Mouse (Mus musculus) intestine, postnatal 0 days (tissue): ENCODE measurements around the gene Mttp. TPM values are rescaled to one million over a fixed set of nuclear protein-coding genes. Genes with fewer than 3 reads are reported as not detected.
A peak's percentile ranks its signal among the peaks of the same experiment; 100 is the strongest.

ENCODE experiments used
- ATAC-seq: fragments of 200-750 bp; cut with Nextera tagmentation; 2 replicates; pipeline ENCODE4 v1.8.0; 2017; ENCODE audit warnings: mild to moderate bottlenecking, moderate TSS enrichment, moderate library complexity
- H3K27ac ChIP-seq: fragments of 300-500 bp; sonication (generic); 2 replicates; pipeline ENCODE4 v1.5.1; 2014; ENCODE audit warnings: mild to moderate bottlenecking, low read depth, low read length, moderate library complexity
- H3K27me3 ChIP-seq: fragments of 300-500 bp; sonication (generic); replicated peaks from 2 replicates; pipeline ENCODE4 v1.6.1; 2014; ENCODE audit warnings: low read length, mixed read lengths; ENCODE audit not compliant: control insufficient read depth, insufficient read depth
- H3K36me3 ChIP-seq: fragments of 300-500 bp; sonication (generic); 2 replicates; pipeline ENCODE4 v1.6.1; 2014; ENCODE audit warnings: mild to moderate bottlenecking, moderate library complexity; ENCODE audit not compliant: control insufficient read depth, insufficient read depth
- H3K4me1 ChIP-seq: fragments of 300-500 bp; sonication (generic); replicated peaks from 2 replicates; pipeline ENCODE4 v1.6.1; 2014; ENCODE audit warnings: antibody characterized with exemption, low read length, mixed read lengths; ENCODE audit not compliant: control insufficient read depth, insufficient read depth
- H3K4me2 ChIP-seq: fragments of 300-500 bp; sonication (generic); replicated peaks from 2 replicates; pipeline ENCODE4 v1.6.1; 2014; ENCODE audit warnings: low read depth, mild to moderate bottlenecking, moderate library complexity
- H3K4me3 ChIP-seq: fragments of 300-500 bp; sonication (generic); 2 replicates; pipeline ENCODE4 v1.5.1; 2014; ENCODE audit warnings: low read depth, low read length
- H3K9ac ChIP-seq: fragments of 300-500 bp; sonication (generic); 2 replicates; pipeline ENCODE4 v1.6.1; 2014; ENCODE audit warnings: mild to moderate bottlenecking, low read depth, low read length
- H3K9me3 ChIP-seq: fragments of 300-500 bp; sonication (generic); 2 replicates; pipeline ENCODE4 v1.6.1; 2016; ENCODE audit warnings: mixed run types; ENCODE audit not compliant: control insufficient read depth
- CTCF ChIP-seq: sonication (generic); IDR thresholded peaks from 2 replicates; pipeline ENCODE4 v1.5.1; 2016; ENCODE audit warnings: low read depth, mild to moderate bottlenecking, control low read depth, antibody characterized with exemption, moderate library complexity
- WGBS: fragments of 180-500 bp; shearing (Covaris S2); extraction: QIAGEN DNeasy Blood & Tissue Kit; methylation state at CpG from one replicate; pipeline ENCODE4 v1.1.7; 2014; 5-methylcytosine and 5-hydroxymethylcytosine counted together
- polyA plus RNA-seq: library from polyadenylated mRNA; unstranded; fragments of >200 nt; fragmentation: Nextera tagmentation; extraction: Ambion mirVana; gene quantifications from 2 replicates; pipeline ENCODE4 v1.2.1, GENCODE M21; 2015

Gene Mttp
- polyA plus RNA-seq, 1 experiment from 2014 or later = 998 TPM

GRCm38 (mm10) chr3:138134528-138134927 is 10.2 kb downstream of the Mttp start:
- H3K4me2 ChIP-seq = 0 out of 2 replicates have a peak overlapping the region, but pooled peaks have one; percentile 14
- H3K27me3 ChIP-seq = no peaks in the 10 kb centered on the region
- 30% methylated on average over 1 of the region's 1 CpGs for WGBS
- H3K36me3 ChIP-seq = no peaks in the 10 kb centered on the region
- H3K27ac ChIP-seq = peak overlapping the region; percentile 80
- no peaks in the 10 kb centered on the region for H3K4me1 ChIP-seq
- no peak overlapping the region for H3K4me3 ChIP-seq
- no peaks in the 10 kb centered on the region for H3K9me3 ChIP-seq
- no peak for TF ChIP-seq CTCF
- H3K9ac ChIP-seq = no peak overlapping the region
- peak; percentile 66 for ATAC-seq

DNA sequence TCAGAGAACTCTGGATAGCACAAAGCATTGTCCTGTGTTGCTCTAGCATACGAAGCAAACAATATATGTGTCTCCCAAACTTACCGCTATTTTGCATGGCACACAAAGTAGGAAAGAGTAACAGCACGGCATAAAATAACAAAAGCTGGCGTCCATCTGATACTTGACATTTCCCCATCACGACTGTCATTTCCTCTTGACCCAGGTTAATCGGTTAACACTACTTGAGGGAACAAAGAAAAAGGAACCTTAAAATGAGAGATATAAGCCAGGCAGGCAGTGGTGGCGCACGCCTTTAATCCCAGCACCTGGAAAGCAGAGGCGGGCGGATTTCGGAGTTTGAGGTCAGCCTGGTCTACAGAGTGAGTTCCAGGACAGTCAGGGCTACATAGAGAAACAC is 10.9 kb downstream of the Mttp start:
- Histone ChIP-seq H3K9ac (peak overlapping the region; percentile 40; the same call in 1 of the 2 replicates), H3K4me3 (no peak overlapping the region), H3K9me3 (no peaks in the 10 kb centered on the region), H3K36me3 (no peaks in the 10 kb centered on the region), H3K27ac (peak overlapping the region; percentile 80), H3K27me3 (no peaks in the 10 kb centered on the region), H3K4me2 (peak overlapping the region; percentile 14; the same call in 1 of the 2 replicates), H3K4me1 (no peaks in the 10 kb centered on the region)
- TF ChIP-seq CTCF = no peak
- ATAC-seq = no peak
- WGBS = 56% methylated on average over 11 of the region's 11 CpGs

- peak overlapping the region; percentile 37 for H3K4me2 ChIP-seq
- H3K9me3 ChIP-seq = no peaks in the 10 kb centered on the region
- no peaks in the 10 kb centered on the region for H3K4me1 ChIP-seq
- no peak overlapping the region for H3K4me3 ChIP-seq
- WGBS = 46% methylated on average over 8 of the region's 8 CpGs
- H3K36me3 ChIP-seq = no peaks in the 10 kb centered on the region
- H3K9ac ChIP-seq = 0 out of 2 replicates have a peak overlapping the region, but pooled peaks have one; percentile 40
- peak; percentile 78 for ATAC-seq
- H3K27ac ChIP-seq = peak overlapping the region; percentile 93
- TF ChIP-seq CTCF = no peak
- no peaks in the 10 kb centered on the region for H3K27me3 ChIP-seq
Measured at GRCm38 (mm10) chr3:138133463-138133862, 11.3 kb downstream of the Mttp start.

DNA sequence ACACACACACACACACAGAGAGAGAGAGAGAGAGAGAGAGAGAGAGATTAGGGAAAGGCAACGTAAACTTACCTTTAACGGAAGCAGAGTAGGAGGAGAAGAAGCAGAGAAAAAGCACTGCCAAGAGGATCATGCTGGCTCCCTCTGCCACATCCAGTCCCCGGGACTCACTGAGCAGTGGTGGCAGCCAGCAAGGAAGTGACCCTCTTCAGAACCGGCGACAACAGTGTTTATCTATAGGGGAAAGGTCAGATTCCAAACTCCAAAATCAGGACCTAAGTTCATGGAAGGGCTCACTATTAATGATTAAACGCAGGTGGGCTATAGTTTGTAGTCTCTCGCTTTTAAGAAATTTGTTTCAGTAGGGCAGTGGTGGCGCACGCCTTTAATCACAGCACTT is 13.6 kb downstream of the Mttp start:
- Histone ChIP-seq H3K36me3 (no peaks in the 10 kb centered on the region), H3K4me2 (peak overlapping the region; percentile 14), H3K27me3 (no peaks in the 10 kb centered on the region), H3K4me1 (no peaks in the 10 kb centered on the region), H3K9me3 (no peaks in the 10 kb centered on the region), H3K9ac (peak overlapping the region; percentile 65), H3K27ac (peak overlapping the region; percentile 93), H3K4me3 (peak overlapping the region; percentile 54)
- WGBS = 23% methylated on average over 9 of the region's 9 CpGs
- ATAC-seq = peak; percentile 31
- no peak for TF ChIP-seq CTCF

GRCm38 (mm10) chr3:138130692-138131091 is 14.1 kb downstream of the Mttp start:
- no peaks in the 10 kb centered on the region for H3K36me3 ChIP-seq
- H3K4me2 ChIP-seq = peak overlapping the region; percentile 61
- H3K27me3 ChIP-seq = no peaks in the 10 kb centered on the region
- no peak for TF ChIP-seq CTCF
- H3K9me3 ChIP-seq = no peaks in the 10 kb centered on the region
- ATAC-seq = no peak
- no peaks in the 10 kb centered on the region for H3K4me1 ChIP-seq
- peak overlapping the region; percentile 54 for H3K4me3 ChIP-seq
- H3K9ac ChIP-seq = peak overlapping the region; percentile 65
- H3K27ac ChIP-seq = peak overlapping the region; percentile 93
- WGBS = 46% methylated on average over 1 of the region's 1 CpGs

DNA sequence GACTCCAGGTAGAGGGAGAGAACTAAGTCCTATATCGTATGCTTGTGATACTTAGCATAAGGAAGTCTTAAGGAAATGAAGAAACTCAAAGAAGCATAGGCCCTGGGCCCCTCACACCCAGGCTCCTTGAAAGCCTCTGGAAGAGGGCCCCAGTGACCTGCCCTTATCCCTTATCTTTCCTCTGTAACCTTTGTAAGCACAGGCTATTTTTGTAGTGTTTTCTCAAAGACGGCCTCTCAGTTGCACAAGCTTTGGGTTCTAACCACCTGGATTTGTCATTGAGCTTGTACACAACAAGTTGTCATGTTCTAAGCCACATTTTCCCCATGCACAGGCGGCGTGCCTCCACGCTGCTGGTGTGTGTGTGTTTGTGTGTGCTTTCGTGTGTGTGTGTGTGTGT is 15.7 kb downstream of the Mttp start:
- peak overlapping the region; percentile 93 for H3K27ac ChIP-seq
- no peaks in the 10 kb centered on the region for H3K4me1 ChIP-seq
- peaks cover 9% of the 10 kb centered on the region for H3K36me3 ChIP-seq
- H3K4me3 ChIP-seq = peak overlapping the region; percentile 54
- WGBS = 46% methylated on average over 6 of the region's 6 CpGs
- H3K9me3 ChIP-seq = no peaks in the 10 kb centered on the region
- H3K4me2 ChIP-seq = peak overlapping the region; percentile 61
- H3K9ac ChIP-seq = peak overlapping the region; percentile 43
- peak; percentile 50 for ATAC-seq
- no peaks in the 10 kb centered on the region for H3K27me3 ChIP-seq
- TF ChIP-seq CTCF = no peak
